Mouse (Mus musculus) heart, embryonic 11.5 days (tissue): ENCODE data around the gene Plb1. TPM values are rescaled to one million over a fixed set of nuclear protein-coding genes. Genes with fewer than 3 reads are reported as not detected.

ENCODE experiments used
- ATAC-seq: fragments of 200-750 bp; cut with Nextera tagmentation; replicated peaks from 2 replicates; pipeline ENCODE4 v1.8.0; 2017; ENCODE audit warnings: moderate library complexity; ENCODE audit not compliant: insufficient number of reproducible peaks, low FRiP score, low TSS enrichment
- H3K27ac ChIP-seq: fragments of 300-500 bp; sonication (generic); 2 replicates; pipeline ENCODE4 v1.5.1; 2014; ENCODE audit warnings: mild to moderate bottlenecking, low read depth, low read length
- H3K27me3 ChIP-seq: fragments of 300-500 bp; sonication (generic); 2 replicates; pipeline ENCODE4 v1.6.1; 2014; ENCODE audit warnings: mild to moderate bottlenecking, low read length, mixed read lengths; ENCODE audit not compliant: control insufficient read depth, insufficient read depth
- H3K36me3 ChIP-seq: fragments of 300-500 bp; sonication (generic); 2 replicates; pipeline ENCODE4 v1.6.1; 2014; ENCODE audit warnings: mild to moderate bottlenecking, low read length, moderate library complexity, mixed read lengths; ENCODE audit not compliant: control insufficient read depth, insufficient read depth
- H3K4me1 ChIP-seq: fragments of 300-500 bp; sonication (generic); 2 replicates; pipeline ENCODE4 v1.6.1; 2014; ENCODE audit warnings: low read length; ENCODE audit not compliant: control insufficient read depth, insufficient read depth
- H3K4me2 ChIP-seq: fragments of 300-500 bp; sonication (generic); 2 replicates; pipeline ENCODE4 v1.6.1; 2014; ENCODE audit warnings: mild to moderate bottlenecking, moderate library complexity
- H3K4me3 ChIP-seq: fragments of 300-500 bp; sonication (generic); 2 replicates; pipeline ENCODE4 v1.5.1; 2014; ENCODE audit warnings: low read depth, low read length
- H3K9ac ChIP-seq: fragments of 300-500 bp; sonication (generic); 2 replicates; pipeline ENCODE4 v1.6.1; 2014; ENCODE audit warnings: mild to moderate bottlenecking, low read depth, low read length, moderate library complexity
- H3K9me3 ChIP-seq: fragments of 300-500 bp; sonication (generic); replicated peaks from 2 replicates; pipeline ENCODE4 v1.6.1; 2016; ENCODE audit warnings: low read length; ENCODE audit not compliant: control insufficient read depth
- WGBS: fragments of 180-500 bp; shearing (Covaris S2); extraction: QIAGEN DNeasy Blood & Tissue Kit; methylation state at CpG from one replicate; pipeline ENCODE4 v1.1.7; 2014; ENCODE audit not compliant: insufficient replicate concordance; 5-methylcytosine and 5-hydroxymethylcytosine counted together
- polyA plus RNA-seq: library from polyadenylated mRNA; unstranded; fragments of >200 nt; fragmentation: Nextera tagmentation; extraction: Ambion mirVana; gene quantifications from 2 replicates; pipeline ENCODE4 v1.2.1, GENCODE M21; 2014

Gene Plb1
- polyA plus RNA-seq, 1 experiment from 2014 or later, result 1.4 TPM

DNA sequence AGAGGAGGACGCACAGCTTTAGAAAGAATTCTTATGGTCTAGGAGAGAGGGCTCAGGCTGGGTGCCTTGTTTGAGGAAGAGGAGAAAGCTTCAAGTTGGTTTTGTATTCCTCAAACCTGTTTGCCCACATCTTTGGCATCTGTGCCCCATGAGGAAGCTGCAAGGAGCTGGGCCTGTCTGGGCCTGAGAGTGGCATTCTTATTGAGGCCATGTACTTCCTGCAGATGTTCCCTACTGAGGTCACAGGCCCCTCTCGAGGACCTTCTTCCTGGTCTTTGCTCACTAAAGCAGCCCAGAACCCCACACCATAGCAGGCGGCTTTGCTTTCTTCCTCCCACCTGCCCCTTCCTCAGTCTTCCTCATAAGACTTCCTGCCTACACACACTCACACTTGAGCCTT, 33.4 kb upstream of the Plb1 start:
- no peak overlapping the region for H3K4me2 ChIP-seq
- H3K4me1 ChIP-seq, result no peaks in the 10 kb centered on the region; the same call in 1 of the 2 replicates
- H3K27me3 ChIP-seq, result no peaks in the 10 kb centered on the region
- no peak for ATAC-seq
- 66% methylated on average over 3 of the region's 3 CpGs for WGBS
- H3K9me3 ChIP-seq, result no peaks in the 10 kb centered on the region
- H3K36me3 ChIP-seq, result no peaks in the 10 kb centered on the region
- H3K9ac ChIP-seq, result no peak overlapping the region
- no peak overlapping the region for H3K27ac ChIP-seq
- H3K4me3 ChIP-seq, result no peak overlapping the region

DNA sequence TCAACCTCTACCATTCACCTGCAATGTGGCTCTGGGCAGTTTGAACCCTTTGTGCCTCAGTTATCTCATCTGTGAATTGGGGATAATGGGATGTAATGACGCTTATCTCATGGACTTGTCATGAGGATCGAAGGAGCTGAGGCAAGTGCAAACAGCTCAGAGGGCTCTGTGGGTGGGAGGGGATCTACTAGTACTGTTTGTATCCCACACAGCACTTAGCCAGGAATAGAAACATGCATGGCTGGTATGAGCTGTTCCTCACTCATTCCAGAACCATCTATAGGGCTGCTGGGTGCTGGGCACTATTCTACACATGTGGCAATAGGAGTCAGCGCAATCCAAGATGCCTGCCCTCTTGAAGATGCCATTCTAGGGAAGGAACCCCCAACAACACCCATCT, 32.9 kb upstream of the Plb1 start:
- Histone ChIP-seq H3K4me2 (no peak overlapping the region), H3K27ac (no peak overlapping the region), H3K27me3 (no peaks in the 10 kb centered on the region), H3K36me3 (no peaks in the 10 kb centered on the region), H3K9ac (no peak overlapping the region), H3K4me1 (no peaks in the 10 kb centered on the region; the same call in 1 of the 2 replicates), H3K9me3 (no peaks in the 10 kb centered on the region), H3K4me3 (no peak overlapping the region)
- no peak for ATAC-seq
- 77% methylated on average over 3 of the region's 3 CpGs for WGBS

DNA sequence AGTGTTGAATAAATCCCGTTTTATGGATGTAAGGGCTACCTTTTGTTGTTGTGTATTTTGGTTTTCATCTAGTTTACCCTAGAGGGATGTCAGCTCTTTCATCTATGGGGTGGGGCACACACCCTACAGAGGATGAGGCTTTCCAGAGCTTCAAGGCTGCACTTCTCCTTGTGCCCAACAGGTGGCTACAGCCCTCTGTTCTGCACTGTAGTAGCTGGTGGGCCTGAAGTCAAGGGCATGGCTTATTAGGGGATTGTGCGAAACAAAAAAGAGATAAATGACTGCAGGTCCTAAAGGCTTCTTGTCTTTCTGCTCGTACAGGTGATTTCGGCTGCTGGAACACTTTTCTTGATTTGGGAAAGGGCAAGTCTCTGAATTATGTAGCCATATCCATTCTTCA, 27.9 kb upstream of the Plb1 start:
- ATAC-seq, result no peak
- WGBS, result 63% methylated on average over 4 of the region's 4 CpGs
- no peaks in the 10 kb centered on the region for H3K27me3 ChIP-seq
- no peak overlapping the region for H3K4me2 ChIP-seq
- H3K4me3 ChIP-seq, result no peak overlapping the region
- no peaks in the 10 kb centered on the region for H3K9me3 ChIP-seq
- H3K36me3 ChIP-seq, result no peaks in the 10 kb centered on the region
- H3K4me1 ChIP-seq, result no peaks in the 10 kb centered on the region
- no peak overlapping the region for H3K9ac ChIP-seq
- no peak overlapping the region for H3K27ac ChIP-seq

DNA sequence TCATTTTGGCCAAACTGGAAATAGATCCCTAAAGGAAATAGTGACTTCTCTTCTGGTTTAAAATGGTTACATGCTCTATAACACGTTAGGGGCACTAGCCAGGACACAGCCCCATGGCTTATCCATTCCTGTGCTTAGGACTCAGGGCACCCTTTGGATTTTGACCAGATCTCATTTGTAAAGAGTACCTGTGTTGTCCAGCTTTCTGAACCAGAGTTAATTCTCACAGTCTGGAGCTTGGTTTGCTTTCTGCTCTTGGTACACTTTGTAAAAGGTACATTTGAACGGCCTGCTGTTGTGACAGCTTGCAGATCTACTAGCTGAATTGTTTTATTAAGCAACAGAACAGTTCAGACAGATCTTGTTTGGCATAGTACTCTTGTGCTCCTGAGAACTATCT, 25.8 kb upstream of the Plb1 start:
- no peak overlapping the region for H3K9ac ChIP-seq
- no peak for ATAC-seq
- H3K9me3 ChIP-seq, result no peaks in the 10 kb centered on the region
- no peak overlapping the region for H3K27ac ChIP-seq
- H3K4me2 ChIP-seq, result no peak overlapping the region
- no peaks in the 10 kb centered on the region for H3K4me1 ChIP-seq
- no peaks in the 10 kb centered on the region for H3K36me3 ChIP-seq
- H3K4me3 ChIP-seq, result no peak overlapping the region
- no peaks in the 10 kb centered on the region for H3K27me3 ChIP-seq
- WGBS, result 55% methylated on average over 2 of the region's 2 CpGs

DNA sequence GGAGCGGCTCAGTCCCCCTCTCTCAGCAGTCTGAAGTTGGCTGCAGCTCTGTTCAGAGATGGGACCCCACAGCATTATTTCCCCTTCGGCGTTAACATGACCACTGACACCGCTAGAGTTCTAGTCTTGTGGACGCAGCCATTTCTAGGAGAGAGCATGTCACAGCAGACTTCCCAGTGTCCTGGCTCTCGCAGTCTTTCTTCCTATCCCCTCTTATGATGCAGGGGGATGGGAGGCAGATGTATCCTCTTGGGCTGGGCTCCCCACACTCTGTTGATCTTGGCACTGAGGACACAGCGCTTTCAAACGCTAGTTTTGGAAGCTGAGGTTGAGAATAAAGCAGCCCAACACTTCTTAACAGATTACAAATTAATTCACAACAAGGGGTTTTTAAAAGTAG, 24.0 kb upstream of the Plb1 start:
- no peaks in the 10 kb centered on the region for H3K27me3 ChIP-seq
- H3K27ac ChIP-seq, result no peak overlapping the region
- H3K4me2 ChIP-seq, result no peak overlapping the region
- H3K9me3 ChIP-seq, result no peaks in the 10 kb centered on the region
- H3K36me3 ChIP-seq, result no peaks in the 10 kb centered on the region
- ATAC-seq, result no peak
- no peaks in the 10 kb centered on the region for H3K4me1 ChIP-seq
- no peak overlapping the region for H3K9ac ChIP-seq
- no peak overlapping the region for H3K4me3 ChIP-seq
- 72% methylated on average over 8 of the region's 8 CpGs for WGBS

DNA sequence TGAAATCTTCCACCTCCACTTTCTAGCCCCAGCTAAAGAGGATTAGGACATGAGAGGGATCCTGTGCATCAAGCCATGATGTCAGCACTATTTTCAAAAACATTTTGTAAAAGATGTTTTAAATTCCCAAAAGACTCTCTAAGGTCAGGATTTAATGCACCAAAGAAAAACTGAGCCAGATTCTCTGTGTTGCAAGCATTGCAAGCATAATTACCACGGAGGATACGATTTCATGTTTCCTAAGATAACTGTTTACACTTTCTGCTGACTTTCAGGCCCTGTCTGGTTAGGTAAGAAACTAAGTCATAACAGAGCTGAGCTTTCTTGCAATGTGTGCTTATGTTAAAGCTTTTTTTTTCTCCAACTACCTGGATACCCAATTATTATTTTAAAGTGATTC, 21.5 kb upstream of the Plb1 start:
- no peaks in the 10 kb centered on the region for H3K27me3 ChIP-seq
- no peak overlapping the region for H3K9ac ChIP-seq
- H3K4me3 ChIP-seq, result no peak overlapping the region
- H3K9me3 ChIP-seq, result no peaks in the 10 kb centered on the region
- H3K4me2 ChIP-seq, result no peak overlapping the region
- no peak for ATAC-seq
- no peak overlapping the region for H3K27ac ChIP-seq
- 71% methylated on average over 2 of the region's 2 CpGs for WGBS
- no peaks in the 10 kb centered on the region for H3K36me3 ChIP-seq
- no peaks in the 10 kb centered on the region for H3K4me1 ChIP-seq

DNA sequence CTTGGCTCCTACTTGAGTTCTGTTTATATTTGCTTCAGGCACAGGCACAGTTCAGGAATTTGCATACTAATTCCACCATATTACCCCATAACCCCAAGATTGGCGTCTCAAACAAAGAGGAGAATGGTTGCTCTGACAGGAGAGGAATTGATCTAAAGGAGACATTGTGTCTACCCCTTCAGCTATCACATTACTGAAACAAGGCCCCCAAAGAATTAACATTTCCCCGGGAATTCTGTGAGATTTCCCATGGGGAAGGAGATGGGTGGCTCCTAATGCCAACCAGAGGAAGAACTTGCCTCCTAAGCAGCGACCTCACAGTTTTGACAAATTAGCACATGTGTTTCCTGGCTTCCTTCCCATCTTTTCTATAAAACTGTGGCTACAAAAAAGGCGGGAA, 18.8 kb upstream of the Plb1 start:
- H3K36me3 ChIP-seq, result no peaks in the 10 kb centered on the region
- no peak overlapping the region for H3K27ac ChIP-seq
- H3K4me1 ChIP-seq, result 0 out of 2 replicates have a peak, but pooled peaks cover 3% of the 10 kb centered on the region
- ATAC-seq, result no peak
- H3K4me3 ChIP-seq, result no peak overlapping the region
- no peaks in the 10 kb centered on the region for H3K9me3 ChIP-seq
- WGBS, result 62% methylated on average over 4 of the region's 4 CpGs
- H3K9ac ChIP-seq, result no peak overlapping the region
- no peak overlapping the region for H3K4me2 ChIP-seq
- H3K27me3 ChIP-seq, result no peaks in the 10 kb centered on the region

DNA sequence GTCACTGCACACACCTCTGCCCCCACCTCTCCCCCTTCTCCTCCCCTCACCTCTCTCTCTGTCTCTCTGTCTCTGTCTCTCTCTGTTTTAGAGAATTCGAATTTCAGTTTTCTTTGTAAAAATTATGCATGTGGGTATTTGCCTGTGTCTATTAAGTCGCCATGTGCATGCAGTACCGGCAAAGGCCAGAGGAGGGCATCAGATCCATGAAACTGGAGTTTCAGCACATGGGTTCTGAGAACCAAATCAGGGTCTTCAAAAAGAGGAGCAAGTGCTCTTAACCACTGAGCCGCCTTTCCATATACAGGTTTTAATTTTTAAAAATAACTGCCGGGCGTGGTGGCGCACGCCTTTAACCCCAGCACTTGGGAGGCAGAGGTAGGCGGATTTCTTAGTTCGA, 17.0 kb upstream of the Plb1 start:
- ATAC-seq, result no peak
- Histone ChIP-seq H3K4me2 (no peak overlapping the region), H3K4me3 (no peak overlapping the region), H3K9ac (no peak overlapping the region), H3K27me3 (no peaks in the 10 kb centered on the region), H3K9me3 (no peaks in the 10 kb centered on the region), H3K4me1 (0 out of 2 replicates have a peak, but pooled peaks cover 3% of the 10 kb centered on the region), H3K36me3 (no peaks in the 10 kb centered on the region), H3K27ac (no peak overlapping the region)
- WGBS, result 71% methylated on average over 10 of the region's 10 CpGs

DNA sequence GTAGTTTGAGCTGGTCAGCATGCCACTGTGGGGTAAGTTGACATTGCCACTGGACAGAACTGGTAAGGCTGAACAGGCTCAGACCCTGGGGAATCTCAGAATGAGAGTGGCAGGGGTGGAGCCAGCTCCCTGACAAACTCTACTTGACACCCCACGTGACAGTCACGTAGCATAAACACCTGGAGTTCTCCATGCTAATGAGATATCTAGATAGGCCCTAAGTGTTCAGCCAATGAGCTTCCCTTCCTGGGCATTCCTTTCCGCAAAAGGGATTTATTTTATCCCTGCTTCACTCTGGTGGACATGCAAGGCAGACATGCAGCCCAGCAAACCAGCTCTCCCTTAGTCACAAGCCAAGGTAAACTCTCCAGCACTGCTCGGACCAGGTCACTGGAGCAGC, 16.0 kb upstream of the Plb1 start:
- Histone ChIP-seq H3K4me2 (no peak overlapping the region), H3K27me3 (no peaks in the 10 kb centered on the region), H3K9me3 (no peaks in the 10 kb centered on the region), H3K9ac (no peak overlapping the region), H3K36me3 (no peaks in the 10 kb centered on the region), H3K4me3 (no peak overlapping the region), H3K4me1 (0 out of 2 replicates have a peak, but pooled peaks cover 3% of the 10 kb centered on the region), H3K27ac (no peak overlapping the region)
- 31% methylated on average over 4 of the region's 4 CpGs for WGBS
- no peak; the same call in 1 of the 2 replicates for ATAC-seq
